Mouse (Mus musculus) gastrocnemius, adult 18-20 months (tissue): ENCODE data around the gene Map3k4. TPM values are rescaled to one million over a fixed set of nuclear protein-coding genes. Genes with fewer than 3 reads are reported as not detected.

Source experiments
- DNase-seq: peaks from one replicate; pipeline ENCODE4 v3.0.0; 2021; ENCODE audit warnings: low spot score
- long read RNA-seq, 2 experiments: library from polyadenylated mRNA; stranded (forward); transcript quantifications; one replicate each; pipeline ENCODE4 v2.0.0; 2021
- total RNA-seq, 2 experiments: library from RNA; stranded (reverse); gene quantifications; 2 replicates each; pipeline ENCODE4 v1.2.3; 2021

The Map3k4 gene
- total RNA-seq, result 10 to 100 TPM; 31.5 to 39.0 TPM
- long read RNA-seq, experiment 1, full-length matches to known transcripts, result 51 of 74 reads
- long read RNA-seq, experiment 1, partial matches to known transcripts, result 18 of 74 reads
- long read RNA-seq, experiment 1, other reads (novel, unspliced or antisense), result 5 of 74 reads
- long read RNA-seq, experiment 2, full-length matches to known transcripts, result 21 of 36 reads
- long read RNA-seq, experiment 2, partial matches to known transcripts, result 9 of 36 reads
- long read RNA-seq, experiment 2, other reads (novel, unspliced or antisense), result 6 of 36 reads

- peak; percentile 94 for DNase-seq
These were observed at the start of gene Map3k4 for GRCm38 (mm10) chr17:12318663-12319201. TSS of gene Map3k4 (minus strand) at chr17:12318796.

DNA sequence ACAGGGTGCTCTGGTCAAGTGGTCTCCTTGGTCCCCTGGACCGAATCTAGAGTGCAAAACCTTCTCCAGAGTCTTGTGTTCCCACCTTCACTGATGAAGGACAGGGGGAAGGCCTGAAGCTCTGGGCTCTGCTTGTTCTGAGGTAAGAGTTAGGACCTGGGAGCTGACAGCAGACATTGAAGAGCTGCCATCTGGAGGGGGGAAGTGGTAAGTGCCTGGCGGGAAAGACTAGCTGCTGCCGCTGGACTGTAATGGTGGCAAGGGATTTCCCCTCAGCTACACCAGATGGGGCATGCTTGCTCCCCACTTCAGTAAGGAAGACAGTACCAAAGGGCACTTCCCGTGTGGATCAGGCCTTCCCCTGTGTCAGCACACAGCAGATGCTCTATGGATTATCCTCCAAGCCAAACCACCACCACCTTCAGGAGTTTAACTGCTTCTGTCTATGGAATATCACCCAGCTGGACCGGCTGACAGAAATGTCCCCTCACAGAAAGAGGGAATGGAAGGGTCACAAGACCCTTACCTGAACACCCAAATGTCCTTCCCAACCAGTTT lies 48.9 kb upstream of the Map3k4 start:
- DNase-seq, result peak; percentile 69

DNA sequence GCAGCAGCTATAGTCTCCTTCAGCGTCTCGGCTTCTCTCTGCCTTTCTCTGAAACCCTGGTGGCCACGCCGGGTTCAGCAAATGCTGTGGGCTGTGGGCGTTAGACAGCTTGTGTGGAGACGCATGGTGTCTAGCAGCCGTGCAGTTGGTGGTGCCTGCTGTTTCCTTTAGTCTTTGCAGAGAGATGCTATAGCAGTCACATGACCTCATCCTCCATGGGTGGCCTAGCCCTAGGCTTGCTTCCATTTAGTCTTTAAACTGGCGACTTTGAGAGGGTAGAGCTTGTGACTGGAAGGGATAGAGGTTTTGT lies 45.8 kb upstream of the Map3k4 start:
- no peak for DNase-seq

DNA sequence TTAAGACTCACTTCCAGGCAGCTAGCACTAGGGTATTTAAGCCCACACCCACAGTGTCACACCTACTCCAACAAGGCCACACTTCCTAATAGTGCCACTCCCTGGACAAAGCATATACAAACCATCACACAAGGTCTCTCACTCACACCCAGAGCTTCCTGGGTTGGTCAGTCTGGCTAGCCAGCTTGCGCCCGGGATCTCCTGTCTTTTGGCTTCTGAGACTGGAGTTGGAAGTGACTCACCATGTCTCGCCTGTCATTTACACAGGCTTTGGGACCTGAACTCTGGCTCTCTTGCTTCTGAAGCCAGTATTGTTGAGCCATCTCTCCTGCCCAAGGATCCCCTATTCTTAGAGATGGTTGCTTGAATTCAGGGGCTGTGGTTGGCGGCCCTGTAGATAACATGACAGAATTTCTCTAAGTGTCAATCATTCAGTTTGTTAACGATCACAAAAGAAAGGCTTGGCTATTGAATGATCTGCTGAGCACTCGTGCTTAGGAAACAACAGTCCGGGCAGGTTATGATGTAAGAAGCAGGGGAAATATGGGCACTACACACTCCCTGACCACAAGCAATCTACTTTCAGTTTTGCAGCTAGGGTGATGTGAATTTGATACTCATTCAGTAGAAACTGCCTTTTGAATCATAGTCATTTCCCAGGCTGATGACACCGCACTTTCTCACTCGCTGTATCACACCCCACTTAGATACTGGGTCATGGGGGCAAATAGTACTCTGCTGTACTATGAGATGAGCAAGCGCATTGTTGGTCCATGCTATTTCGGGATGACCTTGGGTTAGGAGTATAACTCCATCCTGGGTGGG lies 45.2 kb upstream of the Map3k4 start:
- DNase-seq, result no peak

DNA sequence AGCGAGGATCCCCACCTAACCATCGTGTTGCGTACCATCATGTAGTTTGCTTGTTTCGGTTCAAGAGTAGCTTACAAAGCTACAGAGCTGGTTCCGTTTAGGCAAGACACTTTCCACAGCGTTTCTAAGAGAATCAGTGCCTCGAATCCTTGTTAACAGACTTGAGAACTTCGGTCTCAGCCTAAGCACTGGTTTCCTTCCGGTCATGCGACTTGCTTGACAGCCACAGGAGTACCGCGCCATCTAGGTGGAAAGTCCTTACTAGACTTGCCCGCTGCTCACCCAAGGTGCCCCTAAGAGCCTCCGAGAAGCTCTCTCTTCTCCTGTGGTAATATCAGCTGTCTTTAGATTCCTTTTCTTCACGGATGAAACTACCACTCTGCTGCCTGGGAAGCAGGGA lies 41.3 kb upstream of the Map3k4 start:
- no peak for DNase-seq

DNA sequence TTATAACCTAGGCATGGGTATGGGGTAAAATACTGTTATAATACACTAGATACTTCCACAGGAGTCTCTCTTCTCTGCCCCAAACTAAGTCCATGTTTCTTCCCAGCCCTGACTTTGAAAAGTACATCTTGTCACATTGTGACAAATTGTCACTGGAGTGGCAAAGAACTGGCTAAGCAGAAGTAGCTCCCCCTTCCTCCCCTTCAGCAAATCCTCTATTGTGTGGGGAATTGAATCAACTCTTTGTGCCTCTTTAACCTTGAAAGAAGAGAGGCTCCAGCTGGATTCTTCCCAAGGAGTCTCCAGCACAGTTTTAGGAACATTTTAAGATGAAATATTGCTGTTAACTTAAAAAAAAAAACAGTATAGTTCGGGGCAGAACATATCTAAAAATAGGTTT lies 34.2 kb upstream of the Map3k4 start:
- DNase-seq, result no peak

- no peak for DNase-seq
These were observed 33.0 kb upstream of the Map3k4 start for GRCm38 (mm10) chr17:12351564-12351963.

DNA sequence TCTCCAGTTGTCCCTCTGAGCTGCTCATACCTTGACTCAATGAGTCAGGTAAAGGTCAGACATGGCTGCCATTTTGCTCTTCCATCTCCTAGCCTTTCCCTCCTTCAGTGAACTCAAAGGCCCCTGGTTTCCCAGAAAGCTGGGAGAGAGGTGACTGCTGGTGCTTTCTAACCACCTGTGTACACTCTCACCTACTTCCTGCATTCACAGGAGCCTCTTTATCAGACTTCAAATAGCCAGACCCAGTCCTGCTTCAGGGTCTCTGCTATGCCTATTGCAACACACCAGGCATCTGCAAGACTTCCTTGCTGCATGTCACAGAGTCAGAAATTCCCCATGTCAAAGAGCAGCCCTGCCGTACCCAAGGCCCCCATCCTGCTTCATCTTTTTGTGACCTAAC lies 28.9 kb upstream of the Map3k4 start:
- no peak for DNase-seq

DNA sequence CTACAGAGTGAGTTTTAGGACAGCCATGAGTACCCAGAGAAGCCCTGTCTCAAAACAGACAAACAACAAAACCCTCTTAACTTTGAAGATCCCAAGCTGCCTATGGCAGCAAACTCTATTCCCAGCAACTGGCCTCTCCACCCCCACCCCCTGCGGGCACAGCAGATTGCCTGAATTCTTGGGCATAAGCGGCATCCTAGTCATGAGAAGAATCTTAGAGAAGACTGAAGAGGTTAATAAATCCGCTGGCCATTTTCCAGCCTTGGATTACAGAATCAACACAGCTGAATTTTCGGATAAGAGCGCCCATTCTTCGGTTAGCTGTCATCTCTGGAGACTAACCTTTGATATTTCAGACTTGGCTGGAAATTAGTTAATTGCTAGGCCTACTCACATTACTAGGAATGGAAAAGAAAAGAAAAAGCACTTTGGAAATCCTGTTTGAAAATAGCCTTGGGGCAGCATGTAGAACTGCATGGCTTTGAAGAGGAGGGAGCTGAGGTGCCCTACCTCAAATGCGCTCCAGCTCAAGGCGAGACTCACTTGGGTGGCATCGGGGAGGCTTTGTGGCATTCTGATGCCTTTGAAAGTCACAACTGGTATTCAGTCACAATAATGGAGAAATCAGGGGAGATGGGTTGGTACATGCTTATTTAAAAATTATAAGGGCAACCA lies 25.2 kb upstream of the Map3k4 start:
- DNase-seq, result no peak

DNA sequence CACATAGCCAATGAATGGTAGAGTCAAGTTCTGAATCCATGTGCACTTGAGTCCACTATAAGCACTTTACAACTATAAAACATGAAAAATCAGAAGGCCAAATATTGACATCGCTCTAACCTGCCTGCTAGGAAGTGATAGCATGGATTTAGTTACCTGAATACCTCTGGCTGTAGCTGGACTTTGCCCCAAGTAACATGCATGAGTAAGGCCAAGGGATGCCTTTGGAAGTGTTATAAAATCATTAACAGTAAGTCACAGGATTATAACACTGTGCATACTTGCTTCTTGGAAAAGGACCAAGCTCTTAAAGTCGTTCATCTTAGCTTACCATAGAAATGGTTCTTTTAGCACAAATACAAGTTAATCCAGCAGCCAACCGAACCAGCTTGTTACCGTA lies 18.6 kb upstream of the Map3k4 start:
- DNase-seq, result no peak

- DNase-seq, result peak; percentile 51
These were observed 17.7 kb upstream of the Map3k4 start for GRCm38 (mm10) chr17:12336073-12336868.

GRCm38 (mm10) chr17:12335115-12335514 lies 16.5 kb upstream of the Map3k4 start:
- no peak for DNase-seq

GRCm38 (mm10) chr17:12327847-12328518 lies 9.4 kb upstream of the Map3k4 start:
- DNase-seq, result peak; percentile 76

GRCm38 (mm10) chr17:12319786-12320185 lies 1.2 kb upstream of the Map3k4 start:
- DNase-seq, result no peak

DNA sequence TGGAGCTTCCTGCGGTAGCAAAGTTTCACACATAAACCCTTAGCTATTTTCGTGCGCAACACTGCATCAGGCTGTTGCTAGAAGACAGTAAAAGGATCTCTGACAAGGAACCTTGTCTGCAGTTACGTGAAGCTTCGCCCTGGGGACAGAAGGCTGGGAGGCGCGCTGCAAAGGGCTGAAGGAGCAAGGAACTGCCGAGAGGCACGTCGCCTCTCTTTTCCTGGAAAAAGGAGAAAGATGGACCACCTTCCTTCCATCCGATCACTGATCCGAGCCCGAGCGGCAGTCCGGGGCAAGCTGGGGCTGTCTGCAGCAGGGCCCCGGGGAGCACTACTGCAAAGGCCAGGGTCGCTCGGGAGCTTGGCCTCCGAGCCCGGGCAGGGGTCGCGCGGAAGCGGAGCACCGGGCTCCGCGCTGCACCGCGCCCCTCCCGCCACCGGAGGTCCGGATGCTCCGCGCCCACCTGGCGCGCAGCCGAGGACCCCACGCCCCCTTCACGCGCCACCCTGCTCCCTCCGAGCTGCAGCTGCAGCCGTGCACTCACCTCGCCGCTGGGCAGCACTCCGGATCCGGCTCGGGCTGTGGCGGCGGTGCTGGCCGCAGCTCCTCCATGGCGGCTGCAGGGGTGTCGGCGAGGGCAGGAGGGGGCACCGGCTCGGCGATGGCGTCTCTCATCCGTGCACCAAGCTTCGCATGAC lies 493 bp downstream of the Map3k4 start:
- DNase-seq, result no peak

DNA sequence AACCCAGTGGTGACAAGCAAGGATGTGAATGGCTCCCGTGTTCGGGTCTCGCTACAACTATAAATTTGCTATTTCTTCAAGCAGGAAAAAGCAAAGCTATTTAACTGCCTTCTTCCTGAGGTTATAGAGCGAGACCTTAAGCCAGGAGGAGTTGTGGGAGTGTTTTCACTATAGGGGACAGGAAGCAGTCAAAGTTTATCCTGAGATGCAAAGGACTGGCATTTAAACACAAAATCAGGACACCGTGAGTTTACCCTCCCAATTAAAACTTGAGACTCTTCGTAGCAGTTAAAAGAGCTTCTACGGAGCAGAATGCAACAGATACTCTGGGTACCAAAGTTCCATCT lies 1.0 kb downstream of the Map3k4 start:
- DNase-seq, result no peak

GRCm38 (mm10) chr17:12316251-12316650 lies 2.3 kb downstream of the Map3k4 start:
- no peak for DNase-seq

GRCm38 (mm10) chr17:12312248-12312647 lies 6.3 kb downstream of the Map3k4 start:
- no peak for DNase-seq

DNA sequence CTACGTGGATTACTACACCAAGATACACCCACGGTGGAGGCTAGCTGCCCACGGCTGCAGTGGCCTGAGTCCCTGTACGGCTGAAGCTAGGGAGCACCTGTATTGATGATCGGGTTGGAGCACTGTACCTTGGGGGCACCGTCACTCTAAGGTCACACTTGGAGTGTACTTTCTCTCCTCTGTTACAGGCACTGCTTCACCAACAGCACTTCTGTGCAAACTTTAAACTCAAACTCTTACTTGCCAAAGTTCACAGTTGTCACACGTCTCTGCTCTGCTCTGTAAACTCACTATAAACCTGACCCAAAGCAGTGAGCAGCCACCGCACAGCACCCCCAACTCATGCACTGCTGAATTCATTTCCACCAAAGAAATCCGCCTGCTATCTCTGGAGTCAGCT lies 9.1 kb downstream of the Map3k4 start:
- no peak for DNase-seq

DNA sequence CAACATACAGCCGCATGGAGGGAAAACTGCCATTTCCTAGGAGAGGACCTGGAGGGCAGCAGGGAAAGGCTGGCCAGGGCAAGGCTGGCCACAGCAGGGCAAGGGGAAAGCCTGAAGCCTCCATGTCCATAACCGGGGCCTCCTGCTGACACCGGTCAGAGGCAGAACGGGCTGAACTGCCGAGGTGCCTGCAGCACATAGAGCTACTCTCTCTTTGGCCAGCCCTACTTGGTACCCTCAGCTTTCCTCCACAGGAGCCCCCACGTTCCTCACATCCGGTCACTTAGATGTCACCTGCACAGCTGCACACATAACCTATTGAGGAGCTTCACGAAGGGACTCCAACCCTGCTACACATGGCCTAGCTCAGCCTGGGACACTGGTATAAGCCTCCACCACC lies 9.5 kb downstream of the Map3k4 start:
- no peak for DNase-seq
